Mouse (Mus musculus): Measurements from ENCODE around the gene Erbin. TPM values are rescaled to one million over a fixed set of nuclear protein-coding genes. Genes with fewer than 3 reads are reported as not detected.

Gene Erbin
- polyA plus RNA-seq, 1 experiment from 2014 or later, result 18.3 TPM

GRCm38 (mm10) chr13:103807464-103807863 lies 112.8 kb downstream of the Erbin start:
- H3K4me1 ChIP-seq (replicated peaks), result peaks cover 12% of the 10 kb centered on the region; the same call in 1 of the 2 replicates
- no peak for ATAC-seq (ENCODE audit: insufficient number of reproducible peaks, low FRiP score)
- no peaks in the 10 kb centered on the region for H3K27me3 ChIP-seq (replicated peaks)
- no peak overlapping the region for H3K9ac ChIP-seq
- H3K9me3 ChIP-seq (replicated peaks), result no peaks in the 10 kb centered on the region
- WGBS, result 37% methylated on average over 5 of the region's 5 CpGs
- H3K27ac ChIP-seq (ENCODE audit: poor library complexity, severe bottlenecking), result no peak overlapping the region
- H3K4me2 ChIP-seq, result no peak overlapping the region
- no peak overlapping the region for H3K4me3 ChIP-seq
- 0 out of 2 replicates have a peak, but pooled peaks cover 1% of the 10 kb centered on the region for H3K36me3 ChIP-seq

GRCm38 (mm10) chr13:103806210-103806851 lies 114.0 kb downstream of the Erbin start:
- 39% methylated on average over 6 of the region's 6 CpGs for WGBS
- Histone ChIP-seq H3K4me2 (no peak overlapping the region), H3K36me3 (no peaks in the 10 kb centered on the region), H3K27ac (ENCODE audit: poor library complexity, severe bottlenecking) (no peak overlapping the region), H3K27me3 (replicated peaks) (no peaks in the 10 kb centered on the region), H3K9ac (no peak overlapping the region), H3K4me1 (replicated peaks) (peaks cover 12% of the 10 kb centered on the region; the same call in 1 of the 2 replicates), H3K9me3 (replicated peaks) (no peaks in the 10 kb centered on the region), H3K4me3 (no peak overlapping the region)
- ATAC-seq (ENCODE audit: insufficient number of reproducible peaks, low FRiP score), result no peak; the same call in 1 of the 2 replicates

- no peaks in the 10 kb centered on the region for H3K9me3 ChIP-seq (replicated peaks)
- no peak for ATAC-seq (ENCODE audit: insufficient number of reproducible peaks, low FRiP score)
- 75% methylated on average over 5 of the region's 5 CpGs for WGBS
- H3K4me3 ChIP-seq, result no peak overlapping the region
- H3K4me1 ChIP-seq (replicated peaks), result peaks cover 12% of the 10 kb centered on the region; the same call in 1 of the 2 replicates
- no peak overlapping the region for H3K27ac ChIP-seq (ENCODE audit: poor library complexity, severe bottlenecking)
- no peak overlapping the region for H3K9ac ChIP-seq
- no peaks in the 10 kb centered on the region for H3K36me3 ChIP-seq
- H3K4me2 ChIP-seq, result no peak overlapping the region
- H3K27me3 ChIP-seq (replicated peaks), result no peaks in the 10 kb centered on the region
These were observed 116.6 kb downstream of the Erbin start for GRCm38 (mm10) chr13:103803721-103804120.

- H3K27me3 ChIP-seq (replicated peaks), result no peaks in the 10 kb centered on the region
- no peak overlapping the region for H3K9ac ChIP-seq
- WGBS, result 91% methylated on average over 1 of the region's 1 CpGs
- no peaks in the 10 kb centered on the region for H3K36me3 ChIP-seq
- H3K4me3 ChIP-seq, result no peak overlapping the region
- no peak overlapping the region for H3K4me2 ChIP-seq
- H3K4me1 ChIP-seq (replicated peaks), result 0 out of 2 replicates have a peak, but pooled peaks cover under 1% of the 10 kb centered on the region
- ATAC-seq (ENCODE audit: insufficient number of reproducible peaks, low FRiP score), result no peak
- H3K9me3 ChIP-seq (replicated peaks), result no peaks in the 10 kb centered on the region
- no peak overlapping the region for H3K27ac ChIP-seq (ENCODE audit: poor library complexity, severe bottlenecking)
These were observed 119.3 kb downstream of the Erbin start for GRCm38 (mm10) chr13:103801021-103801420.

- no peak overlapping the region for H3K4me2 ChIP-seq
- ATAC-seq (ENCODE audit: insufficient number of reproducible peaks, low FRiP score), result no peak
- no peaks in the 10 kb centered on the region for H3K4me1 ChIP-seq (replicated peaks)
- no peaks in the 10 kb centered on the region for H3K36me3 ChIP-seq
- H3K4me3 ChIP-seq, result no peak overlapping the region
- H3K9me3 ChIP-seq (replicated peaks), result no peaks in the 10 kb centered on the region
- H3K27me3 ChIP-seq (replicated peaks), result no peaks in the 10 kb centered on the region
- no peak overlapping the region for H3K27ac ChIP-seq (ENCODE audit: poor library complexity, severe bottlenecking)
- WGBS, result 83% methylated on average over 9 of the region's 9 CpGs
- no peak overlapping the region for H3K9ac ChIP-seq
These were observed 125.4 kb downstream of the Erbin start for GRCm38 (mm10) chr13:103794688-103795543.

- peak overlapping the region; percentile 28; the same call in 1 of the 2 replicates for H3K4me2 ChIP-seq
- H3K4me3 ChIP-seq, result no peak overlapping the region
- WGBS, result 32% methylated on average over 11 of the region's 11 CpGs
- H3K9me3 ChIP-seq (replicated peaks), result no peaks in the 10 kb centered on the region
- H3K4me1 ChIP-seq (replicated peaks), result 0 out of 2 replicates have a peak, but pooled peaks cover 3% of the 10 kb centered on the region
- peaks cover 4% of the 10 kb centered on the region; the same call in 1 of the 2 replicates for H3K27me3 ChIP-seq (replicated peaks)
- no peak overlapping the region for H3K27ac ChIP-seq (ENCODE audit: poor library complexity, severe bottlenecking)
- ATAC-seq (ENCODE audit: insufficient number of reproducible peaks, low FRiP score), result no peak
- no peaks in the 10 kb centered on the region for H3K36me3 ChIP-seq
- no peak overlapping the region for H3K9ac ChIP-seq
These were observed 140.3 kb downstream of the Erbin start for GRCm38 (mm10) chr13:103779922-103780585.

- Histone ChIP-seq H3K9ac (no peak overlapping the region), H3K36me3 (no peaks in the 10 kb centered on the region), H3K4me3 (no peak overlapping the region), H3K4me1 (replicated peaks) (peaks cover 10% of the 10 kb centered on the region), H3K9me3 (replicated peaks) (no peaks in the 10 kb centered on the region), H3K27me3 (replicated peaks) (peaks cover 4% of the 10 kb centered on the region; the same call in 1 of the 2 replicates), H3K4me2 (no peak overlapping the region), H3K27ac (ENCODE audit: poor library complexity, severe bottlenecking) (no peak overlapping the region)
- no peak for ATAC-seq (ENCODE audit: insufficient number of reproducible peaks, low FRiP score)
- WGBS, result 61% methylated on average over 8 of the region's 8 CpGs
These were observed 143.2 kb downstream of the Erbin start for GRCm38 (mm10) chr13:103777126-103777525.

- Histone ChIP-seq H3K9ac (peak within 1 kb of the TSS; percentile 87), H3K9me3 (replicated peaks) (no peaks in the 10 kb centered on the region)
- under 1% methylated on average over 81 of the region's 81 CpGs for WGBS
These were observed 146.1 kb downstream of the Erbin start, which contains the start of gene Srek1 for GRCm38 (mm10) chr13:103774119-103774757. Srek1 (minus strand) TSS chr13:103774608.

GRCm38 (mm10) chr13:103773407-103774118 lies 146.8 kb downstream of the Erbin start:
- peaks cover 4% of the 10 kb centered on the region for H3K36me3 ChIP-seq
- peaks cover 17% of the 10 kb centered on the region for H3K4me1 ChIP-seq (replicated peaks)
- H3K27me3 ChIP-seq (replicated peaks), result peaks cover under 1% of the 10 kb centered on the region; the same call in 1 of the 2 replicates
- no peaks in the 10 kb centered on the region for H3K9me3 ChIP-seq (replicated peaks)
- peak; percentile 75 for ATAC-seq (ENCODE audit: insufficient number of reproducible peaks, low FRiP score)
- peak overlapping the region; percentile 90 for H3K4me3 ChIP-seq
- peak overlapping the region; percentile 87 for H3K9ac ChIP-seq
- WGBS, result 1% methylated on average over 36 of the region's 36 CpGs
- peak overlapping the region; percentile 54 for H3K4me2 ChIP-seq
- peak overlapping the region; percentile 98 for H3K27ac ChIP-seq (ENCODE audit: poor library complexity, severe bottlenecking)

More at GRCm38 (mm10) chr13:103774119-103774757, 146.1 kb downstream of the Erbin start, which contains the start of gene Srek1:
- Histone ChIP-seq H3K27ac (ENCODE audit: poor library complexity, severe bottlenecking) (peak within 1 kb of the TSS; percentile 98), H3K36me3 (peaks cover 4% of the 10 kb centered on the region), H3K4me3 (peak within 1 kb of the TSS; percentile 90), H3K4me1 (replicated peaks) (peaks cover 17% of the 10 kb centered on the region), H3K4me2 (peak within 1 kb of the TSS; percentile 54), H3K27me3 (replicated peaks) (peaks cover 4% of the 10 kb centered on the region; the same call in 1 of the 2 replicates)
- peak; percentile 97 for ATAC-seq (ENCODE audit: insufficient number of reproducible peaks, low FRiP score)

GRCm38 (mm10) chr13:103772917-103773316 lies 147.4 kb downstream of the Erbin start:
- H3K4me3 ChIP-seq, result peak overlapping the region; percentile 90
- peak overlapping the region; percentile 78 for H3K4me2 ChIP-seq
- no peaks in the 10 kb centered on the region for H3K27me3 ChIP-seq (replicated peaks)
- no peak overlapping the region for H3K27ac ChIP-seq (ENCODE audit: poor library complexity, severe bottlenecking)
- 34% methylated on average over 5 of the region's 5 CpGs for WGBS
- H3K4me1 ChIP-seq (replicated peaks), result peaks cover 17% of the 10 kb centered on the region
- peaks cover 5% of the 10 kb centered on the region for H3K36me3 ChIP-seq
- H3K9me3 ChIP-seq (replicated peaks), result no peaks in the 10 kb centered on the region
- peak overlapping the region; percentile 61 for H3K9ac ChIP-seq
- ATAC-seq (ENCODE audit: insufficient number of reproducible peaks, low FRiP score), result no peak
